Mouse (Mus musculus) CH12.LX (cell line): ENCODE data around the gene Abca17. TPM values are rescaled to one million over a fixed set of nuclear protein-coding genes. Genes with fewer than 3 reads are reported as not detected.

Experiments
- DNase-seq: peaks from one replicate; pipeline ENCODE4 v3.0.0-alpha.2; 2013; ENCODE audit errors: extremely low read depth
- H3K27ac ChIP-seq: 2 replicates; pipeline ENCODE4 v1.5.1; 2012; ENCODE audit warnings: low read depth, mild to moderate bottlenecking, control low read depth, moderate library complexity; ENCODE audit not compliant: insufficient read depth
- H3K27me3 ChIP-seq: replicated peaks from 2 replicates; pipeline ENCODE3; 2012; ENCODE audit warnings: inconsistent platforms
- H3K36me3 ChIP-seq, 2 experiments: replicated peaks in 1 of 2; 2 replicates each; pipeline versions ENCODE3 to v1.6.1; 2012; ENCODE audit warnings: inconsistent platforms in 1 of 2, low read length in 1 of 2, mild to moderate bottlenecking in 1 of 2, mixed read lengths in 1 of 2, moderate library complexity in 1 of 2; ENCODE audit not compliant: control insufficient read depth in 1 of 2, insufficient read depth in 1 of 2
- H3K4me1 ChIP-seq, 2 experiments: 2 replicates each; pipeline ENCODE4 v1.6.1; 2012; ENCODE audit warnings: inconsistent platforms in 1 of 2, moderate library complexity in 1 of 2; ENCODE audit not compliant: insufficient read depth in 2 of 2, control insufficient read depth in 1 of 2
- H3K4me2 ChIP-seq: 2 replicates; pipeline ENCODE4 v1.6.1; 2012; ENCODE audit warnings: low read depth, mild to moderate bottlenecking, control low read depth; ENCODE audit not compliant: poor library complexity, insufficient read depth, severe bottlenecking
- H3K4me3 ChIP-seq, 3 experiments: fragments of 150-350 bp in 1 of 3; sonication (generic) in 1 of 3; replicated peaks in 1 of 3; 2 replicates each; pipeline versions ENCODE3 to v1.5.1; 2011 to 2012; ENCODE audit warnings: low read depth in 2 of 3, low read length in 2 of 3, mild to moderate bottlenecking in 2 of 3, moderate library complexity in 2 of 3, control low read depth in 1 of 3, improper control_type of control experiment in 1 of 3, inconsistent platforms in 1 of 3, mixed read lengths in 1 of 3; ENCODE audit not compliant: poor library complexity in 1 of 3
- H3K79me2 ChIP-seq: replicated peaks from 2 replicates; pipeline ENCODE4 v1.6.1; 2012; ENCODE audit warnings: mild to moderate bottlenecking, moderate library complexity; ENCODE audit not compliant: control insufficient read depth, poor library complexity, insufficient read depth, severe bottlenecking; ENCODE audit errors: extremely low read depth
- H3K9ac ChIP-seq: 2 replicates; pipeline ENCODE4 v1.6.1; 2012; ENCODE audit warnings: low read depth, mild to moderate bottlenecking, control low read depth, moderate library complexity; ENCODE audit not compliant: insufficient read depth
- H3K9me3 ChIP-seq: replicated peaks from 2 replicates; pipeline ENCODE3; 2012; ENCODE audit warnings: low read length, inconsistent platforms, mixed read lengths
- BHLHE40 ChIP-seq: IDR thresholded peaks from 2 replicates; pipeline ENCODE4 v1.6.1; 2011; ENCODE audit warnings: mild to moderate bottlenecking, low read depth, low read length, improper control_type of control experiment
- CHD1 ChIP-seq: IDR thresholded peaks from 2 replicates; pipeline ENCODE4 v1.6.1; 2012; ENCODE audit warnings: low read depth, low read length, improper control_type of control experiment, inconsistent platforms
- CHD2 ChIP-seq: IDR thresholded peaks from 2 replicates; pipeline ENCODE4 v1.6.1; 2011; ENCODE audit warnings: low read length, improper control_type of control experiment
- CTCF ChIP-seq, 2 experiments: IDR thresholded peaks in 1 of 2; conservative IDR thresholded peaks in 1 of 2; 2 replicates each; pipeline ENCODE4 v1.5.1; 2011 to 2012; ENCODE audit warnings: low read depth in 2 of 2, low read length in 2 of 2, improper control_type of control experiment in 1 of 2, inconsistent platforms in 1 of 2, mild to moderate bottlenecking in 1 of 2, moderate library complexity in 1 of 2
- E2F4 ChIP-seq: IDR thresholded peaks from 2 replicates; pipeline ENCODE4 v1.6.1; 2011; ENCODE audit warnings: low read depth, low read length, improper control_type of control experiment; ENCODE audit not compliant: insufficient replicate concordance
- ELF1 ChIP-seq: IDR thresholded peaks from 2 replicates; pipeline ENCODE4 v1.6.1; 2014; ENCODE audit warnings: low read depth, mild to moderate bottlenecking, inconsistent platforms, low read length, improper control_type of control experiment
- EP300 ChIP-seq: IDR thresholded peaks from 2 replicates; pipeline ENCODE4 v1.6.1; 2011; ENCODE audit warnings: low read length, improper control_type of control experiment
- ETS1 ChIP-seq: conservative IDR thresholded peaks from 2 replicates; pipeline ENCODE4 v1.6.1; 2012; ENCODE audit warnings: low read depth, mild to moderate bottlenecking, inconsistent platforms, low read length, improper control_type of control experiment, moderate library complexity
- GABPA ChIP-seq: IDR thresholded peaks from 2 replicates; pipeline ENCODE4 v1.6.1; 2012; ENCODE audit warnings: low read depth, low read length, improper control_type of control experiment, inconsistent platforms; ENCODE audit not compliant: insufficient replicate concordance
- HCFC1 ChIP-seq: IDR thresholded peaks from 2 replicates; pipeline ENCODE4 v1.6.1; 2012; ENCODE audit warnings: low read depth, mild to moderate bottlenecking, inconsistent platforms, low read length, improper control_type of control experiment
- IRF4 ChIP-seq: IDR thresholded peaks from 2 replicates; pipeline ENCODE4 v1.6.1; 2014; ENCODE audit warnings: low read depth, mild to moderate bottlenecking, inconsistent platforms, low read length, improper control_type of control experiment
- JUN ChIP-seq: IDR thresholded peaks from 2 replicates; pipeline ENCODE4 v1.6.1; 2011; ENCODE audit warnings: low read depth, mild to moderate bottlenecking, low read length, improper control_type of control experiment, moderate library complexity; ENCODE audit not compliant: insufficient read depth
- JUND ChIP-seq: conservative IDR thresholded peaks from 2 replicates; pipeline ENCODE4 v1.6.1; 2011; ENCODE audit warnings: low read depth, low read length, improper control_type of control experiment
- KAT2A ChIP-seq: IDR thresholded peaks from 2 replicates; pipeline ENCODE4 v1.6.1; 2012; ENCODE audit warnings: low read length, improper control_type of control experiment, inconsistent platforms; ENCODE audit not compliant: insufficient replicate concordance
- MAFK ChIP-seq: IDR thresholded peaks from 2 replicates; pipeline ENCODE4 v1.6.1; 2011; ENCODE audit warnings: low read length, improper control_type of control experiment; ENCODE audit not compliant: insufficient replicate concordance
- MAX ChIP-seq: IDR thresholded peaks from 2 replicates; pipeline ENCODE4 v1.6.1; 2011; ENCODE audit warnings: low read length, improper control_type of control experiment
- MAZ ChIP-seq: IDR thresholded peaks from 2 replicates; pipeline ENCODE4 v1.6.1; 2012; ENCODE audit warnings: low read depth, mild to moderate bottlenecking, inconsistent platforms, low read length, improper control_type of control experiment, moderate library complexity
- MEF2A ChIP-seq: IDR thresholded peaks from 2 replicates; pipeline ENCODE4 v1.6.1; 2014; ENCODE audit warnings: low read depth, mild to moderate bottlenecking, inconsistent platforms, low read length, improper control_type of control experiment, borderline replicate concordance
- MXI1 ChIP-seq: IDR thresholded peaks from 2 replicates; pipeline ENCODE4 v1.6.1; 2011; ENCODE audit warnings: mild to moderate bottlenecking, low read depth, low read length, improper control_type of control experiment
- MYC ChIP-seq: IDR thresholded peaks from 2 replicates; pipeline ENCODE4 v1.6.1; 2011; ENCODE audit warnings: low read depth, mild to moderate bottlenecking, improper control_type of control experiment, low read length
- NELFE ChIP-seq: IDR thresholded peaks from 2 replicates; pipeline ENCODE4 v1.6.1; 2011; ENCODE audit warnings: low read depth, low read length, improper control_type of control experiment
- NRF1 ChIP-seq: IDR thresholded peaks from 2 replicates; pipeline ENCODE4 v1.6.1; 2014; ENCODE audit warnings: low read depth, mild to moderate bottlenecking, inconsistent platforms, low read length, improper control_type of control experiment, moderate library complexity
- PAX5 ChIP-seq: IDR thresholded peaks from 2 replicates; pipeline ENCODE4 v1.6.1; 2012; ENCODE audit warnings: low read length, inconsistent platforms, mixed read lengths
- POLR2A ChIP-seq: IDR thresholded peaks from 2 replicates; pipeline ENCODE4 v1.6.1; 2011; ENCODE audit warnings: low read depth, mild to moderate bottlenecking, improper control_type of control experiment, low read length
- POLR2AphosphoS2 ChIP-seq: IDR thresholded peaks from 2 replicates; pipeline ENCODE4 v1.6.1; 2011; ENCODE audit warnings: low read depth, low read length, improper control_type of control experiment
- RAD21 ChIP-seq: IDR thresholded peaks from 2 replicates; pipeline ENCODE4 v1.6.1; 2011; ENCODE audit warnings: low read depth, mild to moderate bottlenecking, low read length, improper control_type of control experiment, moderate library complexity
- RCOR1 ChIP-seq: conservative IDR thresholded peaks from 2 replicates; pipeline ENCODE4 v1.6.1; 2012; ENCODE audit warnings: low read depth, mild to moderate bottlenecking, inconsistent platforms, low read length, improper control_type of control experiment
- SIN3A ChIP-seq: IDR thresholded peaks from 2 replicates; pipeline ENCODE4 v1.6.1; 2012; ENCODE audit warnings: low read length, improper control_type of control experiment, inconsistent platforms
- SMC3 ChIP-seq: IDR thresholded peaks from 2 replicates; pipeline ENCODE4 v1.6.1; 2011; ENCODE audit warnings: low read depth, low read length, improper control_type of control experiment
- TBP ChIP-seq: conservative IDR thresholded peaks from 2 replicates; pipeline ENCODE4 v1.6.1; 2011; ENCODE audit warnings: low read depth, low read length, improper control_type of control experiment
- TCF12 ChIP-seq: IDR thresholded peaks from 2 replicates; pipeline ENCODE4 v1.6.1; 2014; ENCODE audit warnings: low read depth, mild to moderate bottlenecking, inconsistent platforms, low read length, improper control_type of control experiment
- UBTF ChIP-seq: IDR thresholded peaks from 2 replicates; pipeline ENCODE4 v1.6.1; 2012; ENCODE audit warnings: low read depth, mild to moderate bottlenecking, inconsistent platforms, low read length, improper control_type of control experiment, moderate library complexity
- USF1 ChIP-seq: IDR thresholded peaks from 2 replicates; pipeline ENCODE4 v1.6.1; 2014; ENCODE audit warnings: low read depth, mild to moderate bottlenecking, inconsistent platforms, low read length, improper control_type of control experiment
- USF2 ChIP-seq: conservative IDR thresholded peaks from 2 replicates; pipeline ENCODE4 v1.6.1; 2011; ENCODE audit warnings: low read depth, low read length, improper control_type of control experiment
- ZC3H11A ChIP-seq: IDR thresholded peaks from 2 replicates; pipeline ENCODE4 v1.6.1; 2012; ENCODE audit warnings: low read depth, mild to moderate bottlenecking, inconsistent platforms, low read length, improper control_type of control experiment
- ZKSCAN1 ChIP-seq: IDR thresholded peaks from 2 replicates; pipeline ENCODE4 v1.6.1; 2012; ENCODE audit warnings: low read depth, inconsistent platforms, low read length, improper control_type of control experiment, borderline replicate concordance
- ZMIZ1 ChIP-seq: IDR thresholded peaks from 2 replicates; pipeline ENCODE4 v1.6.1; 2012; ENCODE audit warnings: low read depth, mild to moderate bottlenecking, inconsistent platforms, low read length, improper control_type of control experiment
- ZNF384 ChIP-seq: IDR thresholded peaks from 2 replicates; pipeline ENCODE4 v1.6.1; 2012; ENCODE audit warnings: low read depth, low read length, improper control_type of control experiment, inconsistent platforms
- dilution Hi-C: fragments of 300-500 bp; cut with MboI; formaldehyde crosslinking; loops from 2 replicates; pipeline ENCODE4 v1.14.3; 2020; ENCODE audit warnings: low sequenced_read_pairs; ENCODE audit not compliant: extremely low pct_unique_long_range_greater_than_20kb, extremely low pct_ligation_motif_present
- in situ Hi-C: fragments of 300-500 bp; cut with MboI; formaldehyde crosslinking; loops from 3 replicates; pipeline ENCODE4 v1.14.3; 2019; ENCODE audit warnings: low sequenced_read_pairs, low pct_ligation_motif_present, low pct_unique_long_range_greater_than_20kb, mixed read lengths
- polyA plus RNA-seq: library from polyadenylated mRNA; unstranded; fragments of >175 nt; gene quantifications from 2 replicates; pipeline ENCODE4 v1.2.1, GENCODE M21; 2012; ENCODE audit warnings: low read depth; ENCODE audit not compliant: insufficient read length
- total RNA-seq, 2 experiments: library from RNA; depleted of rRNA; stranded (reverse); fragments of 300-350 nt in 1 of 2; fragments of >200 nt in 1 of 2; gene quantifications; 2 replicates each; pipeline ENCODE4 v1.2.3; 2012 to 2014

Abca17 gene
- total and polyA plus RNA-seq, 3 experiments = not detected

- no peaks in the 10 kb centered on the region for H3K79me2 ChIP-seq
- H3K36me3 ChIP-seq = no peaks in the 10 kb centered on the region
- peaks cover 9% of the 10 kb centered on the region for H3K27me3 ChIP-seq
- H3K4me2 ChIP-seq = peak within 1 kb of the TSS; percentile 76
- dilution Hi-C loops = no loop called here
- H3K4me1 ChIP-seq = peaks cover 4 to 45% of the 10 kb centered on the region in 2 experiments; a peak in 3 of 4 replicates
- peak; percentile 94 for DNase-seq
- H3K27ac ChIP-seq = no peak within 1 kb of the TSS
- in situ Hi-C loops = no loop called here
- peak; percentile 86 for TF ChIP-seq ELF1
- TF ChIP-seq POLR2AphosphoS2 = no peak
- no peak for TF ChIP-seq CHD2
- no peak for TF ChIP-seq JUND
- TF ChIP-seq BHLHE40 = peak; percentile 65
- peak; percentile 46 for TF ChIP-seq HCFC1
- 0 out of 2 replicates have a peak, but pooled peaks have one; percentile 15 for TF ChIP-seq SIN3A
- TF ChIP-seq E2F4 = no peak
- TF ChIP-seq NELFE = peak; percentile 51; the same call in 1 of the 2 replicates
- TF ChIP-seq PAX5 = no peak
- no peak for TF ChIP-seq KAT2A
- TF ChIP-seq JUN = no peak
- TF ChIP-seq NRF1 = peak; percentile 92
- TF ChIP-seq RAD21 = peak; percentile 38
- TF ChIP-seq TCF12 = 0 out of 2 replicates have a peak, but pooled peaks have one; percentile 0
- TF ChIP-seq POLR2A = peak; percentile 66
- TF ChIP-seq ZMIZ1 = no peak
- TF ChIP-seq MAZ = peak; percentile 80; the same call in 1 of the 2 replicates
- no peak for TF ChIP-seq USF1
- no peak for TF ChIP-seq EP300
- peak; percentile 78; the same call in 1 of the 2 replicates for TF ChIP-seq MXI1
- TF ChIP-seq RCOR1 = no peak
- no peak for TF ChIP-seq ZC3H11A
- no peak for TF ChIP-seq ZNF384
- TF ChIP-seq CTCF (conservative IDR thresholded peaks at IDR 0.05 in 1 of 2, IDR thresholded peaks at IDR 0.05 in 1 of 2; ENCODE audit: low read depth in 2 of 2, low read length in 2 of 2) = peak; percentile 38 to 91
- no peak for TF ChIP-seq USF2
- peak; percentile 96 for TF ChIP-seq MAX
- no peak for TF ChIP-seq MEF2A
- TF ChIP-seq MAFK = no peak
- TF ChIP-seq TBP = no peak
- no peak for TF ChIP-seq ZKSCAN1
- peak; percentile 35; the same call in 1 of the 2 replicates for TF ChIP-seq SMC3
- TF ChIP-seq MYC = peak; percentile 97
- no peak for TF ChIP-seq GABPA
- no peak; the same call in 1 of the 2 replicates for TF ChIP-seq IRF4
- TF ChIP-seq ETS1 = no peak
- peak; percentile 77; the same call in 1 of the 2 replicates for TF ChIP-seq UBTF
- no peak for TF ChIP-seq CHD1
- peak within 1 kb of the TSS; percentile 68; the same call in 1 of the 2 replicates for H3K9ac ChIP-seq
- H3K9me3 ChIP-seq = no peaks in the 10 kb centered on the region
- peak within 1 kb of the TSS; percentile 72 to 84 (median 73) for H3K4me3 ChIP-seq
Observed at GRCm38 (mm10) chr17:24351760-24352357, 991 bp upstream of the Abca17 start, which contains the start of gene Abca3. TSS of gene Abca3 (plus strand) at chr17:24351950.
